Mouse (Mus musculus) adrenal gland, adult (tissue): ENCODE results near the gene Atg10.

Source experiments
- DNase-seq, 2 experiments: peaks; one replicate each; pipeline ENCODE4 v3.0.0; 2022 to 2023; ENCODE audit warnings: low spot score in 1 of 2; ENCODE audit not compliant: inconsistent age in 2 of 2

Atg10 gene

DNA sequence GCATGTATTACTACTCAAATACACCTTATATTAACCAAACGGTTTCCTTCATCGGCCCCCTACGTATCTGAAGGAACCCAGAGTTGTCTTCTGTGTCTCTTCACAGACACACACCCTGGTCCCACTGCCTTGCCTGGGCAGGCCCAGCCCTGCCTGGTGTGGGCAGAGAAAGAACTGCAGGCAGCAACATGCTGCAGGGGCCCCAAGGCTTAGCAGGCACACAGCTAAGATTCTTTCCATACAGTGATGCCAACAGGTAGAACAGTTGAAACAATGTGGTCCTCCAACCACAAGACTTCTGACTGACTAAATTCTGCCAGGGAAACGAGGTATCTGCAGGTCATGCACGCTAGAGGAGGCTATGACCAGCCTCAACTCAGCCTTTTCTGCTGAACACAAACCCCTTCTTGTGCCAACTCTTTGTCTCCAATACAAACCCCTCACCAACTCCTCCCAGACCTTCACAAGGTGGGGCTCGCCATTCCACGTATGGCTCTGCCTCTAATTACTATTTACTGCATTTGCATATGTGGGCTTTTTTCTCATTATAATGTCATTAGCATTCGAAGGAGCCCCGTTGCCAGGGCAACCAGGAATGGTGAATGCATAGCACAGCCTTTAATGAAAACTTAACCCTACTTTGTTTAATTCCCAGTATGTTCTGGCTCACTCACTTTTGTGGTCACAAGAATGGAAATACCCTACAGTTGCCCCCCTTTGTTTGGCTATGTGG, 45.2 kb downstream of the Atg10 start:
- no peak for DNase-seq

DNA sequence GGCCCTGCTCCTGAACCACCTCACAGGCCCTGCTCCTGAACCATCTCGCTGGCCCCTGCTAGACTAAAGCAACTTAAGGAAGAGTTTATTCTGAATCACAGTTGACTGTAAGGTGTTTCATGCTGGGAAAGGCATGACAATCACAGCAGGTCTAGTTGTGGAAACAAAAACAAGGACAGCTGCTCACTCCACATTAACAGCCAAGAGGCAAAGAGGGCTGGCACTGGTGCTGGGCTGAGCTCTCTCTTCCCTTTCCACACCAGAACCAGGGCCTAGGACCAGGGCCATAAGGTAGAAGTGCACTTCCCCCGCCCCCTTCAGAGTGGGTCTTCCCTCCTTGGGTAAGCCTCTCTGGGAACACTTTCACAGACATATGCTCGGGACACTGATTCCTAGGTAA, 48.4 kb downstream of the Atg10 start:
- no peak for DNase-seq

DNA sequence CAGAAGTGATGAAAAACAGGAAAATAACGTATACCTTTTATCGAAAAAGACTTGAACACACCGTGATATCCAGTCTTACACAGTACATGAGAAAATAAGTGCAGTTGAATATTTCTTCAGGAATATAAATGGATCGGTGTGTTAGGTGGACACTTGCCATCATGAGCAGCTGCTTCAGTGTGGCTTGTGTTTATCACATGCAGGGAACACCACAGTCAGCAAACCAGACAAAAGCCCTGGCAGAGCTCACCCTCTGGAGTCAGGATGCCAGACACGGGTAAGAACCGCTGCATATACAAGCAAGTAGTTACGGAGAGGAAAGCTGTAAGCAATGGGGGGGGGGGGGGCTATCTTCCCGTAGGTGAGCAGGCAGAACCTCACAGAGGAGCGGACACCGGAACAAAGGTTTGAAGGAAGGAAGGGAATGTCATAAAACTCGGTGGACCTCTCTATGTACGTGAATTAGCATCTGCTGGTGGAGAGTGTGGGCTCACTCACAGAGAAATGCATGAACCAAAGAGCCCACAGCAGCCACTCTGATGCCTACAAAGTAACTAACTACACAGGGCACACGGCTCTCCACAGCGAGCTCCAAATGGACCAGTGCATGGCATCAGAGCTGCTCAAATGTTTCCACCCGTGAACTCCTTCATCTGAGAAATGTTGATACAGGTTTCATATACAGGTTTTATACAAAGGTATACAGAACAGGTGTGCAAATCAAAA, 51.8 kb downstream of the Atg10 start:
- no peak for DNase-seq

DNA sequence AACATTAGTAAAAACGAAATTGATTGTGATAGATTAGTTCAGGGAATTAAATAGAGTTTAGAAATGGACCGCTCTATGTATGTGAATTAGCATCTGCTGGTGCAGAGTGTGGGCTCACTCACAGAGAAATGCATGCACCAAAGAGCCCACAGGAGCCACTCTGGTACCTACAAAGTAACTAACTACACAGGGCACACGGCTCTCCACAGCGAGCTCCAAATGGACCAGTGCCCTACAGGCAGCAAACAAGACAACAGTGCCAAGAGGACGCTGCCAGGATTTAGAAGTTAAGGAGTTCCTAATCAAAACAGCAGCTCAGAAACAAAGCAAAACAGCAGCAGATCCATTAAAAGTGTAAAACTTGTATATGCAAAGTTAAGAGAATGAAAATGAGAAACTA, 52.6 kb downstream of the Atg10 start:
- no peak for DNase-seq

DNA sequence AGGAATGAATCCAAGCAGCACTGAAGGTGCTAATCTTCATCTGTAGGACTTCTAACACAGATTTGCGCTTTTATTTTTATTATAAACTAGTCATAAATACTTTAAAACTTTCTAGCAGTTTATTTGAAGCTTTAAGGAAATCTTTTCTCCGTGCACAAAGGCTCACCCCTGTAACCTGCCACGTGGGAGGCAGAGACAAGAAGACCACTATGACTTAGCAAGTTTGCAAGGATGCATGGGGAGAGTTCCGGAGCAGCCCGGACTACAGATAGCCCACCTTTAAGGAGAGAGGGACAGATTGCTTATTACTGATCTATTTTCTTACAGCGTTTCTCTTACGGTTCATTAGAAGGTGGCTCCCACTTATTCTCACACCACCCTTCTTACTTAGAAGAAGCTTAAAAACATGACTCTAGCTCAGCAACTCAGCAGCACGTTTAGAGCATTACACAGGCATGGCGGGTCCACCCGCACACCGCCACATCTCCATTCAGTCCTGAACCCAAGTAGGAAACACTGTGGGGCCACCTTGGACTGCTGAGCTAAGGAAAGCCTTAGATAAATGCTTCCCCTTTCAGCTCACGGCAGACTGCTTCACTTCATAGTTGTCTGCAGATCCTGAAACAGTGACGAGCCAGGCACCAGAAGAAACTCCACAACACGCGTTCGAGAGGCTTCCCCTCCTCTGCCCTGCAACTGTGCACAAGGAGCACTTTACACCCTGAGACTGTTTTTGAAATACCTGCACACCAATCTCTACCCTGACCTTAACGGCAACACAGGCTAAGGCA, 54.0 kb downstream of the Atg10 start:
- DNase-seq, result no peak

DNA sequence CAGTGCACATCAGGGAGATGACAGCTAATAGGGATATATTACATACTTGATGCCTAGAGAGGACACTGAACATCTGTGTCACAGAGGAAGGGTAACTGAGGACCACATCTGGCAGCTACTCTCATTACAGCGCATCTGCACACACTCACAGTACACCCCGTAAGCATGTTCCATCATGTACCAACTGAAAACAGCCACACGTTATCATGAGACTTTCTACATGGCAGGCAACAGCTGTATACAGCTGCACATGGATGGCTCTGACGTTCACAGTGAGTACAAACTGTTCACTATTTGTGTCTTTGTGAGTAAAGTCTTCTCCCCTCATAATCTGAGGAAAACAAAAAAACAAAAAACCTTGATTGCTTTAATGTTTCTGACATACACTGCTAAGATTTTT, 55.3 kb downstream of the Atg10 start:
- DNase-seq, result no peak

DNA sequence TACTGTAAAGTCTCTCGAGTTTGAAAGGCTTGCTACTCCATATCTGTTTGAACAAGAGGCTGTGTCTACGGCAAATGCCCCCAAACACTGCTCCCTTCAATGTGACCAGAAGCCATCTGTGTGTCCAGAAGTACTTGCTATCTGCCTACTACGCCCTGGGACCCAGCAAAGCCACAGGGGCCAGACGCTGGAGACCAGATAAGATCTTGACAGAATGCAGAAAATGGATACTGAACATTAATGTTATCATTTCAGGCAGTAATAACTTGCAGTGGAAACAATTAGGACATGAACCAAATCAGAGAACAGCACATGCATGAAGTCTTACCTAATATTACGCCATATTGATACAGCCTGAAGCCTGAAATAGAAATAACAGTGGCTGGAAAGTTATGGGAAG, 56.2 kb downstream of the Atg10 start:
- DNase-seq, result peak; percentile 26 to 62

DNA sequence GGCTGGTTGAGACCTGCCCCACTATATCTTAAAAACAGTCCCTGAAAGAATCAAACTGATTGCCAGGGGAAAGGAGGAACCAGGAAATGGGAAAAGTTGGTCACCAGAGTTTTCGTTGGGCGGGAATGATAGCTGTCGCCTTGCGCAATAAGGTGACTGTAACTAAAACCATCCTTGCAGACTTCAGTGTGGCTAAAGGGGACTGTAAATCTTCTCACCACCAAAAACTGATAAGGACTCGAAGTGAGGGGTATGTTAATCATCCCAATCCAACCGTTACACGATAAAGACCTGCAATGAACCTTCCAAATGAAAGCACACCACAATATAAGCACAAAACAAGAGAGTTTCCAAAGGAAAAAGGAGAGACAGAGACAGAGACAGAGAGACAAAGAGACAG, 57.5 kb downstream of the Atg10 start:
- peak in 1 of 2 experiments; percentile 70 for DNase-seq

DNA sequence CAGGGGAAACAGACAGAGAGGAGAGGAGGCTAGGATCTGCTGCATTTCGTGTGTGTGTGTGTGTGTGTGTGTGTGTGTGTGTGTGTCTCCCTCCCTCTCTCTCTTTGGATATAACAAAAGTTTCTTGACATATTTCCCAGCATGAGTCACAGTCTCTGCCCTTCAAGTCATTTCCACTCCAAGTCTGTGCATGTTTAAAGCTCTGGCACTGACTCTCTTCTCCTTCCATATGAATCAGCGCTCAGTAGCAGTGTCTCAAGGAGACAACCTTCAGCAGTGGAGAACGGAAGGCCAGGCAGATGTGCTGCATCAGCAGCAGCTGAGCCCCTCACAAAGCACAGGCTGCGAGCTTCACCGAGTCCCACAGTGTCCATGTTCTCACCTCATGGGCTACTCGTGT, 58.6 kb downstream of the Atg10 start:
- peak; percentile 75 to 89 for DNase-seq

DNA sequence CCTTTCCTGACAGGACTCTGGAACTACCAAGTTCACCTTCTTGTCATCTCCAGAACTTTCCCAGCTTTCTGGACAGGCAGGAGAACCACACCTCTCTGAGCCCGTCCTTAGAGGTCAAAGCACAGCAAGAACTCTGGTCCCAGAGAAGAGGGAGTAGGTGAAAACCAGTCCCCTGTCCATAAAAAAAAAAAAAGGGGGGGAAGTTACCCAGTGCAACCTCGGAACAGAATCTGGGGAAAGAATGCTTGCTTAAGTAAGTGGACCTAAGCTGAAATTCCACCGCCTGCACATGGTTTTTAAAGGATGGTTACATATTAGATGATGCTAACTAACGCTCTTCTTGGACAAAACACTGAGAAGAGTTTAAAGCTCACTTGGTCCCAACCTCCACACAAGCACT, 60.5 kb downstream of the Atg10 start:
- DNase-seq, result no peak

DNA sequence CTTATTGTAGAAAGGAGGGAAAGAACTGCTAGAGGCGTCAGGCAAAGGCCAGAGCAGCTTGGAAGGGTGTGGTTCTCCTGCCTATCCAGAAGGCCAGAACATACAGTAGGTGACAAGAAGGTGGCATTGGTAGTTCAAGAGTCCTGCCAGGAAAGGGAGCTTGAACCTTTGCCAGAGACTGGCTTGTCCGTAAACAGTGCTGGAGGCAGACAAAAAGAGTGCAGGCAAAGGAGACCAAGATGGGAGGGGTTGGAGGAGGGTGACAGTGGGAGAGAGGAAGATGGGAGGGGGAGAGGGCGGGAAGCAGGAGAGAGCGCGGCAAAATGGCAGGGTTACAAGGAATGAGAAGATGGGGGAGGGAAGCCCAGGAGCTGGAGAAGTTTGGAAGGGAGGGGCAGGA, 61.3 kb downstream of the Atg10 start:
- DNase-seq, result no peak

DNA sequence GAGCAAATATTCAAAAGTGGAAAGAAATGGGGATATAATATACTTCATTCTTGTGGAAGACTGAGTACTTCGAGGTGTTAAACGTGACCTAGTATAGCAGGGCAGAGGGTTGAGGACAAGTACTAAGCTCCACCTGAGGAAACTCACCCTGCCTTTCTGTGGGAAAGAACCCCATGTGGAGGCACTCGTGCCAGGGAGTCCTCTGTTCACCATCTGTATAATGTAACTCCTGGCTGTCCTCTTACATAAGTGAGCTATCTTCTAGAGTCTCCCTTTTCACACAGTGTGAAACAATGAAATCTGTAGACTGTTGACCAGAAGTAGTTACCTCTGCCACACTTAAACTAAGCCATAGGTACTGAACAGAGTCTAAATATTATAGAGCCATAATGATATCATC, 63.2 kb downstream of the Atg10 start:
- DNase-seq, result peak in 1 of 2 experiments; percentile 28

DNA sequence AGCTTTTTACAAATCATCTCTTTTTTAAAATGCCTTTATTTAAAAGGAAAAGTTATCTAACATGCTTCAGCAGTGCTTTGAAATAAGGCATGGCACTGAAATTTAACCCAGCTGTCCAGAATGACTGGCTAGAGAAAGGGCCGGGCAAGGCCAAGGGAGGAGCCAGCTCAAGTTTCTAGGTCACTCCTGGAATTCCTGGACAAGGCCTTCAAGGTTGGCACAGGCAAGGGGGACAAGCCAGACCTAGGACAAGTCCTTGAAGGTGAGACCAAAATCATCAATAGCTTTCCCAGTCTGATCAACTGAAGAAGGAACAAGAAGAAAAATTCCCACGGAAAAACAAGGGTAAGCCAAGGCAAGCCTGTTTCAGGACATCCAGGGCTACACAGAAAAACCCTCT, 63.9 kb downstream of the Atg10 start:
- peak; percentile 59 to 82 for DNase-seq

DNA sequence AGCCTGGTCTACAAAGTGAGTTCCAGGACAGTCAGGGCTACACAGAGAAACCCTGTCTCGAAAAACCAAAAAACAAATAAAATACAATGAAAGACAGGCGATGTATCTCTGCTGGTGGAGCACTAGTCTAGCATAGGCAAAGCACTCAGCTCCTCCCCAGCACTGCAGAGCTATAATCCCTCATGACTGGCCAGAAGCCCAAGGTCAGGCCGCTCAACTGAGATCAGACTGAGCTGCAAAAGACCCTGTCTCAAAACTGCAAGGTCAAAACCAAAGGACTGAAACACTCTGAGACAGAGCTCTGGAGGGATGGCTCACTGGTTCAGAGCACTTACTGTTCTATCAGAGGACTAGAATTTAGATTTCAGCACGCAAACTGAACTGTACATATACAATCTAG, 65.8 kb downstream of the Atg10 start:
- DNase-seq, result peak; percentile 69 to 72

DNA sequence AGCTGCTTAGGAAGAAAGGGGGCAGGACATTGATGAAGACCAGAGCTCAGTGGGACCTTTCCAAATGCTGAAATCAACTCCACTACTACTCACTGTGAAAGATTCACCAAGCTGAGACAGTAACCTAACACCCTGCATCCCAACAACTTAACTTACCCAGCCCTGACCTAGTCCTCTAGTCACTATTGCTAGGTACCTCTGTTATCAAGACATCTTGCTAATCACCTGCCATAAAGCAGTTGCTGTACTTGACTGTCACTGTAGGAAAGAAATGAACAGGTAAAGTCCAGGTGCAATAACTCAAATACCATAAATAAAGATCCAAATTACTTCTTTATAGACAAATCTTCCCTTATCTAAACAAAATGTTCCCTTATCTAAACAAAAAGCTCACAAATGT, 66.3 kb downstream of the Atg10 start:
- peak in 1 of 2 experiments; percentile 16 for DNase-seq

DNA sequence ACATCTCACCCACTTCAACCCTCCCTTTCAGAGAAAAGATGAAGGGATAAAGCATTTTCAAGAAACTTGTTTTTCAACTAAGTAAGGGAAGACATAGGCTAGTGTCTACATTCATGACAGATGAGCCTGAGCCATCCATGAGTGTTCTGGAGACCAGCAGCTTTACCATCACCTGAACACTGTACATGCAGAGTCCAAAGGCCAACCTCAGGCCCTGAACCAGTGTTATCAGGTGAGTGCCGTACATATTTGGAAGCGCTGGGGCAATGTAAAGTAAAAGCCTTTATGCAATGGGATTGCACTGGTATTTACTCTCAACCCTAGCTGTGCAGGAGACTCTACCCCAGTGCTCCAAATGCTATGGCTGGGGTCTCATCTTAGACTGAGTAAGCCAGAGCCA, 66.8 kb downstream of the Atg10 start:
- peak in 1 of 2 experiments; percentile 11 for DNase-seq

DNA sequence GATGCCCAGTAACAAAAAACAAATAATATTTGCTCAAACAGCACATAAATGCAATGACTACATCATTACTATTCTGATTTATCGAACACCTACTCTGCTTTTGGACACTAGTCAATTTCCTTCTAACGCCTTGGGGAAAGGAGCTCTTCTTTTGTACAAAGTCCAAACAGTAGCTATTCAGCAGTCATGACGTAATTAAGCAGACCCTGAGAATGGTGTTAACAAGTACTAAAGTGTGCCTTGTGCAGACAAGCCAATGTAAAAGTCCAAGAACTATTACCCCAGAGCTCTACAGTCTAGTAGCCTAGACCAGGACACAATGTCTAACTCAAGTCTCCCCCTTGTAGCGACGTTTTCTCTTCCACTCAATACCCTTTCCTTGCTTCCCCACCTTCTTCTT, 67.5 kb downstream of the Atg10 start:
- DNase-seq, result no peak

DNA sequence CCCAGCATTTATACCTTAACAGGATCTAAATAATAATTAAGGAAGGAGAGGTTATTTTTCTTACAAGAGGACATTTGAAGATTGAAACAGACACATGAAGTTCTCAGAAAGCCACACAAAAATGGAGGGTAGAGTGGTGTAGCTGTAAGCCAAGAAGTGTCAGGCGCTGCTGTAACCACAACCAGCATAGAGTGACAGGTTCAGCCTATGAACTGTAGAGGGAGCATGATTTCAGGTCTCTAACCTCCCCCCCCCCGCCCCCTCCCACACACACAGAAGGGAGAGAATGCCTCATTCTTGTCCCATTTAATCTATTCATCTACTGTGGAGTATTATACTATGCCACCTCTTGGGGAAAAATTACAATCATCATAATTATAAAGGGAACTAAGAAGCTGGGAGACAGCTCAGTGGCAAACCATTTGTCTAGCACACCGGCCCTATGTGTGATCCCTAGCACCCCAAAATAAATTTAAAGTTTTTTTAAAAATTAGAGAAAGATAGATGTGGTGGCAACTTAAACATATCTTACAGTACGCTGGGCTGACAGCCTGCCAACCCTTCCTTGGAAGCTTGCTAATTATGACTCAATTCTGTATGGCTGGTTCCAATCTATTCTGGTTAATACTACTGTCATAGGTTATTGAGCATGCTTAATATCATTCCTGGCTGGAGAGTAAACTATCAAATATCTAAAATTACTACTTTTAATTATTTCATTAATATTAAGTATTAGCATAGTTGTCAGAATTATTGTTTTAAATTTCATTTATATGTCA, 68.2 kb downstream of the Atg10 start:
- peak in 1 of 2 experiments; percentile 15 for DNase-seq

DNA sequence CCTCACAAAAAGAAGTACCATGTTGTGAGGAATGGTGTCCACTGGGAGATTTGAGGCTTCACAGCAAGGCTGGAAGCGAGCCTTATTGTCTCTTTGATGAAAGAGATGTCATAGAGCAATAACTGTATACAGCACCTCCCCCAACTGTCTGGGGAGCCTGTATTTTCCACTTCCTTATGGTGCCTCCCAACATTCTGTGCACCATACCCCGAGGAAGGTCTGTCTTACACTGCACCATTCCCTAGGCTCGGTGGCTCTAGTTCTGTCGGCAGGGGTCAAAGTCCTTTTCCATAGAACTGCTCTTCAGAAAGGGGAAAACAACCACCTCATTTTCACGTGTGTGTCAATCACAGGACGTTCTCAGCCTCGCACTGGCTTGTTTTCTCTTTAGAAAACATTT, 69.1 kb downstream of the Atg10 start:
- peak in 1 of 2 experiments; percentile 11 for DNase-seq

DNA sequence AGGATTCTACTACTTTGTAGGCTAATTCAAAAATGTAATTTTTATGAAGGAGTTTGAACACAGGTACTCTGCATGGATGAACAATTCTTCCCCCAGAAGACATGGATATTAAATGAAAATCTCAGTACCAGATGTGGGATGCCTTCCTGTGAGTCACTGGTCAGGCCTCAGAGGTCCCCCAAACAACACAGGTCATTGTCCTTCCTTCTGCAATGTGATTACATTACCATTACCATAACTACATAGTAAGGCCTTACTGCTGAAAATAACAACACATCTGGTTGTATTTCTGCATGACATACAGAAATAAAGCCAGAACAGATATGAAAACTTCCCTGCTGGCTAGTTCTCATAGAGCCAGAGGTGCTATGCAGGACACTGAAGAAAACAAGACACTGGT, 87.4 kb downstream of the Atg10 start:
- DNase-seq, result peak in 1 of 2 experiments; percentile 17

DNA sequence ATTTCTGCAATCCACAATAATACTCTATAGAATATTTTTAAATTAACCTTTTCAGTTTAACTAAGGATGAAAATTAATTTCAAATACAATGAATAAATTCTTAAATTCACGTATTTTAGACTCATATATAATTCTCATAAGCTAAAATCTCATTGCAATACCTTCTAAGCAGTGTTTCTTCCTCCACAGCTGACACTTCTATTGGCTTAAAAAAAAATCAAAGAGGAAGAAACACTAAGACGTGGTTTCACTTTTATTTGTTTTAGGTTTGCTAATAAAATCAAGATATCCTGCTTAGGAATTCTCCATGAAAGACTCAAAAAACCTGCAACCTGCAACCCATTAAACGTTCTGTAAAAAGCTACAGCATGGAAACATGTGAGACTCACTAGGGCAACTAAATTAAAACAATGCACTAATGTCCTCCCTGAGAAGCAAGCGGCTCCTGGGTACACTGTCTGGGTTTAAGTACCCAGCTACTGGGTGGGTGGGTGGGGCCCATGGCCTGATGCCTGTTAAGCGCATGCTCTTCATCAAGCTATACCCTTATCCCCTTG, 90.4 kb downstream of the Atg10 start:
- peak in 1 of 2 experiments; percentile 12 for DNase-seq
